Mouse (Mus musculus) brain, adult 2 months (tissue): ENCODE data around the gene Zfp454.

Source experiments
- DNase-seq: peaks from one replicate; pipeline ENCODE4 v3.0.0; 2011; ENCODE audit warnings: low read depth, low spot score

Gene Zfp454

DNA sequence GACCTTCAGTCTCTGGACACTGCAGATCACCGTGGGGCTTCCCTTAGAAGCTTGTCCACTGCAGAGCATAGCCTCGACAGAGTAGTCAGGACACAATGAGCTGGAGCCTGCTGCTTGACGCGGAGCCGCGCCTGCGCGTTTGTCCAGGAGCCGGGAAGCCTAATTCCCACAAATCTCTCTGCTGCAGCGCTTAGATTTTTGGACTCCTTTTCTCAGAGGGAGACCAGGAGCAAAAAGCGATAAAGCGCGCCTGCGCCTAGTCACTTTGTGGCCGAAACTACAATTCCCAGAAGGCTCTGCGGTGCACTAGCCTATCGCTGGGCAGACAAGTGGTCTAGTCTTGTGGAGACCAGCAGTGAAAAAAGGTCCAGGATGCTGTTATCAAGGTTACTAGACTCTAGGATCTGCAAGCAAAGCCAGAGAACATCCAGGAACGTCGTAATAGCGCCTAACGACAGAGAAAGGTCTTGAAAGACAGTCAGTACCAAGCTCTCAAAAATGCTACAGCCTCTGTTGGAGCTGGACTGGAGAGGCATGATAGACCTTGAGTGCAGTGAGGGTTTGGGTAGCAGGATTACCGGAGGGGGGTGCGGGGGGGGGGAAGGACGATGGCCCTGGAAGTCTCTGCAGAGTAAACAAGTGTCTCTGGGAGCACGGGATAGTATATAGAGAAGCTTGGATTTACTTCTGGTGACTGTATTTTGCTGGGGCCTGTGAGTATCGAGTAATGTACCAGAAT is at the start of gene Zfp454:
Zfp454 (minus strand) TSS at position 262 of the 739 bp plus-strand sequence.
- DNase-seq, result peak; percentile 99

DNA sequence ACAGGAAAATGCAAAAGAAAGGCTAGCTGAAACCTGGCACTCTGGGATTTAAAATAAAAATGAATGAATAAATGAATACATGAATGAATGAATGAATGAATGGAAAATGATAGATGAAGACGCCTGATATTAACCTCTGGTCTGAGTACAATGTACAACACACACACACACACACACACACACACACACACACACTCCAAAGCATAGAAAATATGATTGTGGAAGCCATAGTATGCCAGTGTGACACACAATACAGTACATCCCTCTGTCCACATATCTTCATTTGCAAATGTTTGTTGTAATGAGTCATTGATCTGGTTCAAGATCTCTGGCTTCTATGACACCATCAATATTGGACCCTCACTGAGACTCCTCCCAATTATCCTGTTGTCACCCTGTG is 44.6 kb upstream of the Zfp454 start:
- no peak for DNase-seq

DNA sequence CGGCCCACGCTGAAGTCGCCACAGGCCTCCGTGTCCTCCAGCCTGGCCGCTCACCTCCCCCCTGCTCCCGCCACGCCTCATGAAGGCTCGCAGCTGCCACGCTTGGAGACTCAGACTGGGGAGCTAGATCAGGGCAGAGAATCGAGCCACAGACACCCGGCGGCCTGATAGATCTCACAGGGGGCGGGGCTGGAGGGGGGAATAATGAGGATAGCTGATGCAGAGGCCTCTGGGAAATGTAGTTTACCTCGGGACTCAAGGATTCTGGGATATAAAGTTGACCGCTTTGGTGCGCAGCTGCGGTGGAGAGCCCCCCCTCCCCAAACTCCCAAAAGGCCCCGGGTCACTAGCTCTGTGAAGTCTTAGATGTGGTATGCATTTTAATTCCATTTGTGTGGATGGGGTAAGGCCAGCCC is 44.0 kb upstream of the Zfp454 start, which contains the start of gene Zfp354b:
Zfp354b (minus strand) TSS at position 183 of the 416 bp plus-strand sequence.
- DNase-seq, result peak; percentile 98

DNA sequence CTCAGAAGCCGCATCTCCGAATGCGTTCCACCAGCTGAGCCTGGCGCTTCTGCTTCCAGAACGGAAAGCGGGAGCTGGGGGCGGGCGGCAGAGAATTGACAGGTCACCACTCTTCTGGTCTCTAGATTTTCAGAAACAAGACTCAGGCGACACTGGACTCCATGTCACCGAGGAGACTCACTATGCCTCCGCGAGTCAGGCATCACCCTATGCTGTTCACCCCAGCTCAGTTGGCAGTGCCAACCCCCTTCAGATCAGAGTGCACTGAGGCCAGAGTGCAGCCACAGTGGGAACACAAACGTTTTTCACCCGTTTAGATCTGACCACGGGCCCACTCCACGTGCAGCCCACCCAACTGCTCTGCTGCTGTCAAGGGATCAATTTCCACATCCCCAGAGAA is 43.6 kb upstream of the Zfp454 start:
- DNase-seq, result peak; percentile 50

DNA sequence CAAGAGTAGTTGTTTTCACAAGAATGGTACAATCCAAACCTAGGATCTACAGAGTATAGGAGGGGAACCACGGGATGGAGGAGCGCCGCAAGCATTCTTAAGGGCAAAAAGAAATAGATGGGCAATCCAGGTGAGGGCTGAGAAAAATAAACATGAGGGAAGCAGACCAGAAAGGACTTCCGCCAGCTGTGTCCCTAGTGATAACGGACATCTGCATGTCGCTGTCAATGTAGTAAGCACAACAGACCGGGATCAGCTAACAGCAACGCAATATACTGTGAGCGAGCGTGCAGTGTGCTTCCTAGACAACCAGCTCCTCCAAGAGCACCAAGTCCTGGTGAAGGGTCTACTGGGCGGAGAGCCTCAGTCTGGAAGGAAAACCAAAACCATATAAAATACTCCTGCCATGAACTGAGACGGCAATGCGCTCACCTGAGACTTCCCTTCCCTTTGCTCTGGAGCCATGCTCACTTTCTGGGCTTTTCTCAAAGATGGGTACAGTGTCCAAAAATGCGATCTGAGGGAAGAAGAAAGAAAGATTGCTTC is 43.1 kb upstream of the Zfp454 start:
- peak; percentile 47 for DNase-seq

DNA sequence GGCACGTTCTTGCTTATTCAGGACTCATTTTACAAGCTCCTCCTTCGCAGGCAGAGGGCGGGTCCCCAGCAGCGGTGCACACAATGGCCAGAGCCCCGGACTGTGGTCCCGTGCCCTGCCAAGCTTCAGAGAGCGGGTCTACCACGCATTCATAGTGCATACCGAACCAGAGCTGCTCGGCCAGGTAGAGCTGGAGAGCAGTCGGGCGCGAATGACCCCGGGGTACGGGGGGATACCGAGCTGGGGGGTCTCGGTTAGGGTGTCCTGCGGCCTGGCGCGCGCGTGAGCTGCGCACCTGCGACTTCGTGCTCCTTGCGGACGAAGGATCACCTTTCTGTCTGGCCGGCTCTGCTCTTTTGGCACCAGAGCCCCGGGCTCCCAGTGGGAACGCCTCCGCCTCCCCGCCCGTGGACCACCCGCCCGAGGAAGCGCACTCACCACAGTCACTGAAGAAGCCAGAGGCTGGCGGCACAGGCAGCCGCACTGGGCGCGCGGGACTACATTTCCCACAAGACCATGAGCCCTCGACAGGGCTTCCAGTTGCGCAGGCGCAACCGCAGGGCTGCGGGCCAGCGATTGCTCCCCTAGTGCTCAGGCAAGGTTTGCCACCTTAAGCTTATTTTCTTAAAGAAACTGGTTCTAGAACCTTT is 28.3 kb upstream of the Zfp454 start, which contains the start of gene Zfp2:
Zfp2 (minus strand) TSS at position 495 of the 650 bp plus-strand sequence.
- peak; percentile 97 for DNase-seq

DNA sequence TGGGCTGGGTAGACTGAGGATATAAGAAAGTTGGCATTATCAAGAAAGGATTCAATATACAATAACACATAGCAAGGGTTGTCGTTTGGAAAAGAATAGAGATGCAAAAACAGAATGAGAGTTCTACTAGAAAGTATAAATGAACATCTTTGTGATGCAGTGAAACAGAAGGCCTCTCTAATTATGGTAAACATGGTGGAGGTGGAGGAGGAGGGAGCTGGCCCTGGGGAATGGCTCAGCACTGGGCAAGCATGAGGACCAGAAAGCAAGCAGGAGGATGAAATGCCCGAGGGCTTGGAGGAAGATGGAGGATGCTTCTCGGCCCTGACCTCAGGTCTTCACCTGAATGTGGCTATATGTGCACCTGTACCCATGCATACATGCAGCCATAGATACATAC is 27.0 kb upstream of the Zfp454 start:
- DNase-seq, result peak; percentile 60

DNA sequence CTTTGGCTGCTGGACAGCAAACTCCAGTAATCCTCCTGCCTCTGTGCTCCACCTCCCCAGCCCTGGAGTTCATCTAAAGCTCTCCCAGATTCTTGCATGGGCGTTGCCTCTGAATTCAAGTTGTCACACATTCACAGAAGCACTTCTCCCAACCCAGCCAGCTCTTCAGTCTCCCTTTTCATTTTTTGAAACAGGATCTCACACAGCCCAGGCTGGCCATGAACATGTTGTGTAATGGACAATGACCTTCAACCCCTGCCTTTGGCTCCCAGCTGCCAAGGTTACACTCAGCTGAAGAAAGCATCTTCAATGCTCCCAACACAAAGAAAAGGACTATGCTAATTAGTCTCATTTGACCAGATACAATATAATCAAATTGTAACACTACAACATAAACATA is 25.9 kb upstream of the Zfp454 start:
- no peak for DNase-seq

DNA sequence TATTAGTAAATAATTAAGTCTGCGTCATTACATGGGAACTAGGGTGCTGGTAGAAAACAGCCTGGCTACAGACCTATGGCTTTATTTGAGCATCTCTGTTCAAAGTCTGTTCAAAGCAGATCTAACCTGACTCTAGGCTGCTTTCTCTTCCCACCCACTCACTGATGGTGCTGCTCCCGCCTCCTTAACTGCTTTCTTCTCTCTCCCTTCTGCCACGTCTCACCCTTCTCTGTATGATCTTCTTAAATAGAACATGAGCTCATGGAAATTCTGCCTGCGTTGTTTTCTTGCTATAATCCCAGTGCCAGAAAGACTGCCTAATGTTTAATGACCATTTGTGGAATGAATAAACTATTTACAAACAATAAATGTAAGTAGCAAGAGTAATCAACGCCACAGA is 20.7 kb upstream of the Zfp454 start:
- peak; percentile 87 for DNase-seq

DNA sequence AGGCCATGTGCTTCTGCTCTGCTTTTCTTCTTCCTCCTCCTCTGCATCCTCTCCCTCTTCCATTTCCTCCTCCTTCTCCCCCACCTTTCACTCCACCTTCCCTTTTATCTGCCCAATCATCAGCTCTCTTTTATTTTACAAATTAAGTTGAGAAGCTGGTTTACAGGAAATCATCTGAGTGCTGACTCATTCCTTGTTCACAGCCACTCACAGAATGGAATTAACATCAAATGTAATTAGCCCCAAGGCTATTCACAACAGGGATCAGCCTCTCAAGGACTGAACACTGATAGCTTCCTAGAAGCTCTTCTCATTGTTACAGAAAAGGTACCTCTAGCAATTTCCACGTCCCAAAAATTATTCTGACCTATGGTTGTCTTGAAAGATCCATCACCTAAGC is 9.9 kb upstream of the Zfp454 start:
- no peak for DNase-seq

DNA sequence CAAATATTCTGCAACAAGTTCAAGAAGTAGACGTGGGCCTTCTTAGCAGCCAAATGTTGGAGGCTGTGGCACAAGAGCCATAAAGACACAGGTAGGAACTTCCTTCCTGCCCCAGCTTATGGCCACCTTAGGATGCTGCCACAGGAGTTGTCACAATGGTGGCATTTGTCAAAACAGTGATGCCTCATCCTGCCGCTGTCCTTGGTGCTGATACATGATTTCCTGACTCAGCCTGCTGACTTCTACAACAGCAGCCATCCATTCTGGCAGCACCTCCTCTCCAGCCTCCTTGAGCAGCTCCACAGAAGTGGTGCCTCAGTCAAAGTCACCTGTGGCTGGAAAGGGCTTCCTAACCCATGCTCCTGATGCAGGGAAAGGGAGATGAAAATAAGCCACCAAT is 5.0 kb upstream of the Zfp454 start:
- no peak for DNase-seq

DNA sequence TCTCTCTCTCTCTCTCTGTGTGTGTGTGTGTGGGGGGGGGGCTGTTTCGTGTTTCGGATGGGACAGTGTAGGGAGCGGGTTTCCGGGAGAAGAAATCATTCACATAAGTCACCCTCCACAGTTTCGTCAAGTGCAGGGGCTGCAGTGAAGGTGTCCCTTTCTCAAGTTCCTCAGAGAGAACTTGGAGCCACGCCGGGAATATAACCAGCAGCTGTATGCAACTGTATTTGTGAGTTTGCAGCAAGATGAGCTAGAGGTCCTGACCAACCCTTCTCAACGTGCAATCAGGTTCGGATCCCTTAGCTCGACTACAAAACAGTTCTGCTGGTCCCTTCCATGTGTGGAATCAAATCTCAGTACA is 538 bp downstream of the Zfp454 start:
- no peak for DNase-seq

DNA sequence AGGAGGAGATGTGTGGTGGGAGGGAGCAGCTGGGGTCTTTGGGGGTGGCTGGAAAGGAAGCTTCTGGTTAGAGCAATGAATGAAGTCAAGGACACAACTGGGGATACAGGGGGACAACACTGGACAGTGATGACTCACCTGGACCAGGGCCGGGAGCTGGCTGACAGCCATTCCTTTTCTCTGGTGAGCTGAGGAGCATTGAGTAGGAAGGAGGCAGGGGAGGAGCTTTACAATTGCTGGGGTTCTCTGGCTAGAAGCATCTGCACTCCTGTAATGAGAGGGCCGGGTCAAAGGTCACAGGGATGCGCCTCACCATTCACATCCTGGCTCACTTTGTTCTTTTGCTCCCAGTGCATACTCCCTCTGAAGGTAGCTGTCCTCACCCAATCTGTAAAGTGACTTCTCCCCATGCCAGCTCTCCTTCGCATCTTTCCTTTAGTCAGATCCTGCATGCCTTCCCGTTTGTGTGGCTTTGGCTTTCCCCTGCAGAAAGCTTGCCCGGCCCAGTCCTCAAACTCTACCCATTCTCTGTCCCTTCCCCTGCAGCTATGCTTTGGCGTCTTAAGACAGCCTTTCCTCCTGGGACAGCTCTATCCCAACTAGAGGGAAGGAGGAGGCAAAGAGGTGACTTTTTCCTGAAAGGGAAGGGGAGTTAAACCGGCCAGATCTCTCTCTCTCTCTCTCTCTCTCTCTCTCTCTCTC is 1.1 kb downstream of the Zfp454 start:
- DNase-seq, result peak; percentile 20

DNA sequence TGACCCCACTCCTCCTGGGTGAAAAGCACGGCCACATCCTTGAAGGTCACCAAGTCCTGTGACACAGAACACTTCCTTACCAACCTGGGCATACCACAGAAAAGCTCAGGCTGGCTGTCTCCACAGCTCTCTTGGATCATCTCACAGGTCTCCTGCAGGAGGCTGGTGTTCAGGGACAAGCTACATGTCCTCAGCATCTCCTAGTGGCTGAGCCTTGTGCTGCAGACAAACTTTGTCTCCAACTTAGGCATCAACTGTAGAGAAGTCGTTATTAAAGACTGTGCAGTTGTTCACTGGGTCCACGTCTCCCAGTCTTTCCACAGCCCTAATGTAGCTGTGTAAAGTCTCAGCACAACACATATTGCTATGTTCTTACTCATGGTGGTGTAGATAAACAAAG is 3.7 kb downstream of the Zfp454 start:
- DNase-seq, result peak; percentile 16

DNA sequence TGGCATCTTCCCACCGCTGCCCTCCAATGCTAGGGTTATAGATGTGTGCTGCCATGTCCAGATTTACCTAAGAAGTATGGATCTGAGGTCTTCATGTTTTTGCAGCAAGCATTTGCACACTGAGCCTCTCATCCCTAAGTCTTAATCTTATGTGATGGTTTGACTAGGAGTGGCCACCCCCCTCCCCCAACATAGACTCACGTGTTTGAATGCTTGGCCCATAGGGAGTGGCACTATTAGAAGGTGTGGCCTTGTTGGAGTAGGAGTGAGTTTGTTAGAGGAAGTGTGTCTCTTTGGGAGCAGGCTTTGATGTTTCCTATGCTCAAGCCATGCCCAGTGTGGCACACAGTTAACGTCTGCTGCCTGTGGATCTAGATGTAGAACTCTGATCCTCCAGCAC is 8.8 kb downstream of the Zfp454 start:
- no peak for DNase-seq

DNA sequence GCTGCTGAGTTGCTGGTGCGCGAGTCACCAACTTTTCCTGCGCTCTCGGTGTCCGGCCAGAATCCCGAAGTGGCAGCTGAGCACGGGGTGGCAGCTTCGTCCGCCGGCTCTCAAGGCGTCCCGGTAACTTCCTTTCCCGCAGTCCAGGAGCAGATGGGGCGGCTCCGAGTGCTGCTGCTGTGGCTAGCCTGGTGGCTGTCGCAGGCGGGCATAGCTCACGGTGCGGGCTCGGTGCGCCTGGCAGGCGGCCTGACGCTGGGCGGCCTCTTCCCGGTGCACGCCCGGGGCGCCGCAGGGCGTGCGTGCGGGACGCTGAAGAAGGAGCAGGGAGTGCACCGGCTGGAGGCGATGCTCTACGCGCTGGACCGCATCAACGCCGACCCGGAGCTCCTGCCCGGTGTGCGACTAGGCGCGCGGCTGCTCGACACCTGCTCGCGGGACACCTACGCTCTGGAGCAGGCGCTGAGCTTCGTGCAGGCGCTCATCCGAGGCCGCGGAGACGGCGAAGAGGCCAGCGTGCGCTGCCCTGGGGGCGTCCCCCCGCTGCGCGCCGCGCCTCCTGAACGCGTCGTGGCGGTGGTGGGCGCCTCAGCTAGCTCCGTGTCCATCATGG is 36.4 kb downstream of the Zfp454 start:
- peak; percentile 27 for DNase-seq

DNA sequence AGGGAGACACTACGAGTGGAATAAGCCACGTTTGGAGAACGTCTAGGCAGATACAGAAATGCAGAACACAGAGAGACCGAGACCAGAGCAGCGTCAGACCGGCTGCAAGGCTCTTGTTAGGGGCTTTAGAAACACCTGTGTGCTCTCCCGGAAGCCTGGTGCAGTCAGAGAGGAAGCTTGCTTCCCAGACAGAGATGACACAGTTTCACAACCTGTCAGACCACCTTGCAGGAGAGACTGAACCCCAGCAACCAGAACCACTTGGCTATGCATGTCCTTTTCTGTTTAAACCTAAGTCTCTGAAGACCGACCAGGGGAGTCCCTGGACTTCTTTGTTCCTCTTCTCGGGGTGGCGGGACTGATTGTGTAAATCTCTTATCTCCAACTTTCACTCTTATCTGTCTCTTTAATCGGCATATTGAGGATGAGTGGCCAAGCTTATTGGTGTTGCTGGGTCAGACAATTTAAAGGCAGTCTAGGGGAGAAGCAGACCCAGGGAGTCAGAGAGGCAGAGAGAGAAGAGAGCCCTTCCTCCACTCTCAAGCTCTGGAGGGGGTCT is 37.2 kb downstream of the Zfp454 start, which contains the start of gene Grm6:
Grm6 (plus strand) TSS at position 509 of the 559 bp plus-strand sequence.
- DNase-seq, result no peak

DNA sequence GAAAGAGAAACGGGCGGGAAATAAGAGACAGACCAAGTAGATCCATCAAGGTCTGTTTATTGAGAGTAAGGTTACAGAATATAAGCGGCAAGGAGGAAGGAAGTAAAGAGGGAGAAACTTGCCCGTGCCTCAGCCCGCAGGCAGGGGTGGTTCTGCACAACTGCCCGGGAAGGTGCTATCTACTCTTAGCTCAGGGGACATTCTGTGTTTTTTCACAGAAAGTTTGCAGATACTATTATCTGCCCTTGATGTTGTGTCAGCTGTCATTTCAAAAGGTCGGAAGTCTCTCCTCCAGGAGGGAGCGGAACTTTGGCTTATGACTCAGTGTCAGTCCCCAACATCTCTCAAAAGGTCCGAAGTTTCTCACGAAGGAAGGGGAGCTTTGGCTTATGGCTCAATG is 38.1 kb downstream of the Zfp454 start:
- no peak for DNase-seq

DNA sequence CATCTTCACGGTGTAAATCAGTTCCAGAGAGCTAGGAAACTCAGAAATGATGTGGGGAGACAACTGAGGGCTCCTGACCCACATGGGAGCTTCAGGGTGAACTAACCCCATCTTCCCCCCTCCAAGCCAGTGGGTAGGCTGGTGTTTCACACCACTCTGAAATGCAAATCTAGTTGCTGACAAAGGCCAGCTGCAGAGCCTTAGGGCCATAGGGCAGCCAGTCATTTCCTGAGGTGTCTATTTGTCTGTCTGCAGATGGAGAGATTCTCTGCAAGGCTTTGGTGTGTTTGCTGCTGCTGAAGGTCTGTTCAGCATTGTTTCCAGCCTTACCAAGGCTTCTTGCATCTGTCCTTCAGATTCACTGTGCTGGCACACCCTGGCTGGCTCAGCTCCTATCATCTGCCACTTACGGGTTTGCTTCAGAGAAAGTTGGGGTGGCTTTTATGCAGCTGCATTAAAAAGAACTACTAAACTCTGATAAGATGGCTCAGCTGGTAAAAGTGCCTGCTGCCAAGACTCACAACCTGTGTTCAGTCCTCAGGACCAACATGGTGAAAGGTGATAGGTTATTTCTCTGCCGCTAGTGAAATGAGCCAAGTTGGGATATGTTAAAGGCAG is 38.8 kb downstream of the Zfp454 start:
- DNase-seq, result no peak

DNA sequence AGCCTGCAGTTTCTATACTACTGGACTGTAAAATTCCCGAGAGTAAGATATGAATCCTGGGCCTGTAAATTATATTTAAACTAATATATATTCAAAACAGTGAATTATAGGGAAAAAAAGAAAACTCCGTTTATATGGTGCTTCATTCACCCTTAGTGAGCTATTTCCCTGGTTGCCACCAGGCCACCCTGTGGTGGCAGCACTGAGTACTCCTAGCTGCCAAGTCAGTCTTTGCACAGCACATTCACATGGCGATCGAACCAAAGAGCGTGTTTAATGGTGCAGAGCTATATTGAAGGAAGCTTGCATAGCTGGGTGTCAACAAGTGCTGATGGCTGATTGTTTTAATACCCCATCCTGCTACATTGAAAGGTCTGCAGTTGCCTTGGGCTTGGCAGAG is 40.4 kb downstream of the Zfp454 start:
- no peak for DNase-seq

DNA sequence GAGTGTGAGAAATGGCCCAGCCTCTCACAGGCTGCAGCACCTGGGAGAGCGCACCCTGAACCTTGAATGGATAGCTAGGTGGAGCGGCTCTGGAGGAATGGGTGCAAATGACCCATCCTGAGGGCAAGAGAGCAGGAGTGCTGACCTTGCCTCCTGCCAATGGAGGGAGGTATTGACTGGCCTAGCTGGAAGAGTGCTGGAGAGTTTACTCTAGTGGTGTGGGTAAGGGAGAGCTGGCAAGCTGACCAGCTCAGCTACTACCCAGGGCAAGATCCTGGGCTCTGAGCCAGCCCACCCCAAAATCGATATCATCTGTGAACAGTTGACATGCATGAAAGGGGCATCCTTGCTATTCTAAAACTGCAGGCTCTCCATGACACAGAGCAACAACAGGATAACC is 41.5 kb downstream of the Zfp454 start:
- no peak for DNase-seq
